Mouse (Mus musculus): ENCODE results near the gene Gm45717. TPM values are rescaled to one million over a fixed set of nuclear protein-coding genes. Genes with fewer than 3 reads are reported as not detected.
A peak's percentile ranks its signal among the peaks of the same experiment; 100 is the strongest.

Gene Gm45717
- polyA plus RNA-seq, 1 experiment from 2014 or later: not detected

GRCm38 (mm10) chr7:140938436-140938835, 17.3 kb downstream of the Gm45717 start:
- no peaks in the 10 kb centered on the region; the same call in 1 of the 2 replicates for H3K4me1 ChIP-seq (ENCODE audit: control insufficient read depth, insufficient read depth, low read length)
- DNase-seq (ENCODE audit: low spot score): no peak
- no peaks in the 10 kb centered on the region for H3K27me3 ChIP-seq (ENCODE audit: control insufficient read depth, insufficient read depth, low read length)
- H3K27ac ChIP-seq (replicated peaks; ENCODE audit: low read depth, low read length): no peak overlapping the region
- H3K9me3 ChIP-seq (replicated peaks; ENCODE audit: control insufficient read depth, low read length): no peaks in the 10 kb centered on the region
- no peak for ATAC-seq (replicated peaks; ENCODE audit: insufficient number of reproducible peaks, low FRiP score, low TSS enrichment, low read depth)
- H3K4me3 ChIP-seq (ENCODE audit: low read depth, low read length): no peak overlapping the region
- H3K4me2 ChIP-seq (ENCODE audit: low read depth, low read length): no peak overlapping the region
- H3K9ac ChIP-seq (replicated peaks; ENCODE audit: low read length): no peak overlapping the region
- H3K36me3 ChIP-seq (replicated peaks; ENCODE audit: control insufficient read depth, insufficient read depth, low read depth, low read length): no peaks in the 10 kb centered on the region
- WGBS: 41% methylated on average over 3 of the region's 3 CpGs

GRCm38 (mm10) chr7:140927181-140927580, 28.6 kb downstream of the Gm45717 start:
- H3K4me2 ChIP-seq (ENCODE audit: low read depth, low read length): no peak overlapping the region
- DNase-seq (ENCODE audit: low spot score): no peak
- no peaks in the 10 kb centered on the region for H3K9me3 ChIP-seq (replicated peaks; ENCODE audit: control insufficient read depth, low read length)
- H3K27ac ChIP-seq (replicated peaks; ENCODE audit: low read depth, low read length): no peak overlapping the region
- peaks cover 7% of the 10 kb centered on the region for H3K4me1 ChIP-seq (ENCODE audit: control insufficient read depth, insufficient read depth, low read length)
- ATAC-seq (replicated peaks; ENCODE audit: insufficient number of reproducible peaks, low FRiP score, low TSS enrichment, low read depth): no peak
- H3K36me3 ChIP-seq (replicated peaks; ENCODE audit: control insufficient read depth, insufficient read depth, low read depth, low read length): no peaks in the 10 kb centered on the region
- H3K27me3 ChIP-seq (ENCODE audit: control insufficient read depth, insufficient read depth, low read length): peaks cover 19% of the 10 kb centered on the region
- H3K4me3 ChIP-seq (ENCODE audit: low read depth, low read length): no peak overlapping the region
- no peak overlapping the region for H3K9ac ChIP-seq (replicated peaks; ENCODE audit: low read length)
- 83% methylated on average over 6 of the region's 6 CpGs for WGBS

GRCm38 (mm10) chr7:140923070-140923775, 32.5 kb downstream of the Gm45717 start:
- no peak overlapping the region for H3K27ac ChIP-seq (replicated peaks; ENCODE audit: low read depth, low read length)
- H3K27me3 ChIP-seq (ENCODE audit: control insufficient read depth, insufficient read depth, low read length): peaks cover 41% of the 10 kb centered on the region
- no peaks in the 10 kb centered on the region for H3K36me3 ChIP-seq (replicated peaks; ENCODE audit: control insufficient read depth, insufficient read depth, low read depth, low read length)
- ATAC-seq (replicated peaks; ENCODE audit: insufficient number of reproducible peaks, low FRiP score, low TSS enrichment, low read depth) (no peak), DNase-seq (ENCODE audit: low spot score) (peak; percentile 16)
- H3K4me2 ChIP-seq (ENCODE audit: low read depth, low read length): peak overlapping the region; percentile 67
- H3K9me3 ChIP-seq (replicated peaks; ENCODE audit: control insufficient read depth, low read length): no peaks in the 10 kb centered on the region
- H3K9ac ChIP-seq (replicated peaks; ENCODE audit: low read length): peak overlapping the region; percentile 39
- peak overlapping the region; percentile 31 for H3K4me3 ChIP-seq (ENCODE audit: low read depth, low read length)
- WGBS: 21% methylated on average over 30 of the region's 30 CpGs
- peaks cover 9% of the 10 kb centered on the region for H3K4me1 ChIP-seq (ENCODE audit: control insufficient read depth, insufficient read depth, low read length)

- under 1% methylated on average over 49 of the region's 49 CpGs for WGBS
- no peaks in the 10 kb centered on the region for H3K9me3 ChIP-seq (replicated peaks; ENCODE audit: control insufficient read depth, low read length)
- no peaks in the 10 kb centered on the region for H3K36me3 ChIP-seq (replicated peaks; ENCODE audit: control insufficient read depth, insufficient read depth, low read depth, low read length)
- peaks cover 41% of the 10 kb centered on the region for H3K27me3 ChIP-seq (ENCODE audit: control insufficient read depth, insufficient read depth, low read length)
- H3K27ac ChIP-seq (replicated peaks; ENCODE audit: low read depth, low read length): no peak overlapping the region
- H3K4me3 ChIP-seq (ENCODE audit: low read depth, low read length): peak overlapping the region; percentile 31
- peak overlapping the region; percentile 39 for H3K9ac ChIP-seq (replicated peaks; ENCODE audit: low read length)
- peak overlapping the region; percentile 67 for H3K4me2 ChIP-seq (ENCODE audit: low read depth, low read length)
- peaks cover 9% of the 10 kb centered on the region for H3K4me1 ChIP-seq (ENCODE audit: control insufficient read depth, insufficient read depth, low read length)
- no peak for ATAC-seq (replicated peaks; ENCODE audit: insufficient number of reproducible peaks, low FRiP score, low TSS enrichment, low read depth)
- DNase-seq (ENCODE audit: low spot score): peak; percentile 59
Observed at GRCm38 (mm10) chr7:140922398-140923069, 33.2 kb downstream of the Gm45717 start.

- WGBS: 24% methylated on average over 22 of the region's 22 CpGs
- Histone ChIP-seq H3K9me3 (replicated peaks; ENCODE audit: control insufficient read depth, low read length) (no peaks in the 10 kb centered on the region), H3K36me3 (replicated peaks; ENCODE audit: control insufficient read depth, insufficient read depth, low read depth, low read length) (no peaks in the 10 kb centered on the region), H3K4me3 (ENCODE audit: low read depth, low read length) (no peak overlapping the region), H3K9ac (replicated peaks; ENCODE audit: low read length) (no peak overlapping the region), H3K27me3 (ENCODE audit: control insufficient read depth, insufficient read depth, low read length) (peaks cover 41% of the 10 kb centered on the region), H3K4me2 (ENCODE audit: low read depth, low read length) (no peak overlapping the region; the same call in 1 of the 2 replicates), H3K27ac (replicated peaks; ENCODE audit: low read depth, low read length) (no peak overlapping the region), H3K4me1 (ENCODE audit: control insufficient read depth, insufficient read depth, low read length) (peaks cover 9% of the 10 kb centered on the region)
- no peak for ATAC-seq (replicated peaks; ENCODE audit: insufficient number of reproducible peaks, low FRiP score, low TSS enrichment, low read depth)
- DNase-seq (ENCODE audit: low spot score): no peak
Observed at GRCm38 (mm10) chr7:140921225-140921975, 34.3 kb downstream of the Gm45717 start.

GRCm38 (mm10) chr7:140920418-140921029, 35.2 kb downstream of the Gm45717 start, which contains the start of gene Nlrp6:
Nlrp6 (plus strand) TSS chr7:140920902.
- DNase-seq (ENCODE audit: low spot score) (no peak), ATAC-seq (replicated peaks; ENCODE audit: insufficient number of reproducible peaks, low FRiP score, low TSS enrichment, low read depth) (no peak)
- Histone ChIP-seq H3K9me3 (replicated peaks; ENCODE audit: control insufficient read depth, low read length) (no peaks in the 10 kb centered on the region), H3K27me3 (ENCODE audit: control insufficient read depth, insufficient read depth, low read length) (peaks cover 41% of the 10 kb centered on the region), H3K4me1 (ENCODE audit: control insufficient read depth, insufficient read depth, low read length) (peaks cover 9% of the 10 kb centered on the region), H3K27ac (replicated peaks; ENCODE audit: low read depth, low read length) (no peak within 1 kb of the TSS), H3K4me2 (ENCODE audit: low read depth, low read length) (no peak within 1 kb of the TSS), H3K4me3 (ENCODE audit: low read depth, low read length) (no peak within 1 kb of the TSS), H3K36me3 (replicated peaks; ENCODE audit: control insufficient read depth, insufficient read depth, low read depth, low read length) (no peaks in the 10 kb centered on the region), H3K9ac (replicated peaks; ENCODE audit: low read length) (no peak within 1 kb of the TSS)
- 76% methylated on average over 8 of the region's 8 CpGs for WGBS

- WGBS: 71% methylated on average over 4 of the region's 4 CpGs
- Histone ChIP-seq H3K9me3 (replicated peaks; ENCODE audit: control insufficient read depth, low read length) (no peaks in the 10 kb centered on the region), H3K9ac (replicated peaks; ENCODE audit: low read length) (no peak overlapping the region), H3K27ac (replicated peaks; ENCODE audit: low read depth, low read length) (no peak overlapping the region), H3K4me3 (ENCODE audit: low read depth, low read length) (no peak overlapping the region), H3K36me3 (replicated peaks; ENCODE audit: control insufficient read depth, insufficient read depth, low read depth, low read length) (no peaks in the 10 kb centered on the region), H3K4me2 (ENCODE audit: low read depth, low read length) (no peak overlapping the region), H3K4me1 (ENCODE audit: control insufficient read depth, insufficient read depth, low read length) (peaks cover 9% of the 10 kb centered on the region), H3K27me3 (ENCODE audit: control insufficient read depth, insufficient read depth, low read length) (peaks cover 41% of the 10 kb centered on the region)
- ATAC-seq (replicated peaks; ENCODE audit: insufficient number of reproducible peaks, low FRiP score, low TSS enrichment, low read depth): no peak
- no peak for DNase-seq (ENCODE audit: low spot score)
Observed at GRCm38 (mm10) chr7:140919911-140920310, 35.8 kb downstream of the Gm45717 start.

Measured in embryonic facial prominence, embryonic 11.5 days (tissue).